Mouse (Mus musculus): ENCODE results near the gene Gm21317.
"Not testable (repeated sequence)": the region's sequence is repeated elsewhere in the genome, so short reads cannot be mapped to it uniquely, and the experiment has no call there.

Gene Gm21317

DNA sequence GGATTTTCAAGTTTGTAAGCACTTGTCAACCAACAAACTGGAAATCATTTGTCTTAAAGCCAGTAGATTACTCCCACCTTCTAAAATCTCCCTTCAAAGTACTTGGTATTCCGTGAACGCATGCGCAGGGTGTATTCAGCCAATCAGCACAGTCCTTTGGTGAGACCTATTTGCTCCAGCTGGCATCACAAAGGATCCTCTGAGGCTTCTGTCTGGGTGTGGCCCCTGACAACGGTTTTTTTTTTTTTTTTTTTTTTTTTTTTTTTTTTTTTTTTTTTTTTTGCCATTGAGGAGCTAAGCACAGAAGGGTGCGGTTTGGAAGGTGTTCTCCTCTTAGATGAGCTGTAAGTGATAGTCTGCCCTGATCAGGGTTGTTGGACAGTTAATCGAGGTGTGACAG, at the start of gene Gm21317:
Gm21317 (plus strand) TSS at position 301 of the 400 bp plus-strand sequence.
- DNase-seq (ENCODE audit: low spot score) = not testable (repeated sequence)

Measured in embryo, embryonic 10 days (tissue).